Mouse (Mus musculus) urinary bladder, postnatal 25 days (tissue): ENCODE measurements at regions not wholly inside any gene's neighbourhood (a gene's known extent, or its start where the extent isn't known, plus 50 kb on each side); places are given as distances from the start of the nearest gene placed in this dataset.

ENCODE experiments used
- DNase-seq: peaks from one replicate; pipeline ENCODE4 v3.0.0; 2022; ENCODE audit warnings: low spot score

GRCm38 (mm10) chr2:146625166-146625751, 113.1 kb upstream of the Ralgapa2 start:
- no peak for DNase-seq

- no peak for DNase-seq
Measured at GRCm38 (mm10) chr2:146626531-146626930, 114.4 kb upstream of the Ralgapa2 start.

- no peak for DNase-seq
Measured at GRCm38 (mm10) chr2:146630179-146630578, 118.0 kb upstream of the Ralgapa2 start.

- DNase-seq = no peak
Measured at GRCm38 (mm10) chr2:146631098-146631497, 119.0 kb upstream of the Ralgapa2 start.

- DNase-seq = peak; percentile 50
Measured at GRCm38 (mm10) chr2:146633329-146634070, 121.4 kb upstream of the Ralgapa2 start.

GRCm38 (mm10) chr2:146637573-146637972, 125.4 kb upstream of the Ralgapa2 start:
- DNase-seq = no peak

GRCm38 (mm10) chr2:146646237-146646972, 134.3 kb upstream of the Ralgapa2 start:
- no peak for DNase-seq

- no peak for DNase-seq
Measured at GRCm38 (mm10) chr2:146646973-146647282, 134.8 kb upstream of the Ralgapa2 start.

GRCm38 (mm10) chr2:146661346-146661745, 149.2 kb upstream of the Ralgapa2 start:
- no peak for DNase-seq

- DNase-seq = no peak
Measured at GRCm38 (mm10) chr2:146672761-146673160, 160.6 kb upstream of the Ralgapa2 start.

GRCm38 (mm10) chr2:146681979-146682378, 169.8 kb upstream of the Ralgapa2 start:
- DNase-seq = no peak

GRCm38 (mm10) chr2:146685854-146686507, 169.7 kb upstream of the Kiz start:
- no peak for DNase-seq

- DNase-seq = no peak
Measured at GRCm38 (mm10) chr2:146688544-146688943, 167.1 kb upstream of the Kiz start.

- no peak for DNase-seq
Measured at GRCm38 (mm10) chr2:146693484-146693883, 162.2 kb upstream of the Kiz start.

- DNase-seq = no peak
Measured at GRCm38 (mm10) chr2:146694041-146694440, 161.6 kb upstream of the Kiz start.

GRCm38 (mm10) chr2:146696277-146696676, 159.4 kb upstream of the Kiz start:
- no peak for DNase-seq

GRCm38 (mm10) chr2:146696727-146697126, 158.9 kb upstream of the Kiz start:
- DNase-seq = no peak

GRCm38 (mm10) chr2:146710676-146711075, 145.0 kb upstream of the Kiz start:
- no peak for DNase-seq

GRCm38 (mm10) chr2:146721184-146721715, 134.4 kb upstream of the Kiz start:
- DNase-seq = no peak

- no peak for DNase-seq
Measured at GRCm38 (mm10) chr2:146722351-146723025, 133.2 kb upstream of the Kiz start.

- no peak for DNase-seq
Measured at GRCm38 (mm10) chr2:146723172-146723571, 132.5 kb upstream of the Kiz start.

GRCm38 (mm10) chr2:146723671-146724070, 132.0 kb upstream of the Kiz start:
- no peak for DNase-seq
